Mouse (Mus musculus): ENCODE results near the gene Rnf167. TPM values are rescaled to one million over a fixed set of nuclear protein-coding genes. Genes with fewer than 3 reads are reported as not detected.

The Rnf167 gene
- total and polyA plus RNA-seq, 3 experiments: 23.5 to 31.7 (median 25.5) TPM

DNA sequence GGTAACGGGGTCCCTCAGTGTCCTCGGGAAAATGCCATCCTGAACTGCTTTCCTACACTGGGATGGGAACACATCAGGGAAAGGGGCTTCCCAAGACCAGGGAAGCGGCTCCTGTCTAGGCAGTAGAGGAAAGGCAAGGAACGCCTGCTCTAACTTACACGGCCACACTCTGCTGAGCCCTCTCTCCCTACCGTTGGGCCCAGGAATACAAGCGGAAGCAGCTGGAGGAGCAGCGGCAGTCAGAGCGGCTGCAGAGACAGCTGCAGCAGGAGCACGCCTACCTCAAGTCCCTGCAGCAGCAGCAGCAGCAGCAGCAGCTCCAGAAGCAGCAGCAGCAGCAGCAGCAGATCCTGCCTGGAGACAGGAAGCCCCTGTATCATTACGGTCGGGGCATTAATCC lies 40.3 kb upstream of the Rnf167 start:
- no peaks in the 10 kb centered on the region for H3K27me3 ChIP-seq (replicated peaks)
- H3K9ac ChIP-seq (ENCODE audit: insufficient read depth, low read depth): no peak overlapping the region
- no peaks in the 10 kb centered on the region for H3K79me2 ChIP-seq (replicated peaks; ENCODE audit: control insufficient read depth, extremely low read depth, insufficient read depth, poor library complexity, severe bottlenecking)
- no peak for DNase-seq (ENCODE audit: extremely low read depth)
- no peak overlapping the region for H3K27ac ChIP-seq (ENCODE audit: insufficient read depth, low read depth)
- in situ Hi-C loops (cut with MboI; ENCODE audit: low pct_ligation_motif_present, low pct_unique_long_range_greater_than_20kb, low sequenced_read_pairs): loop anchor here (5.0 to 25.0 kb wide), 2 partner anchors 89 to 369 kb away; partner anchors contain the start of genes 0610010K14Rik, Bcl6b, Gltpd2 and Gm21988
- no peak overlapping the region for H3K4me3 ChIP-seq (replicated peaks in 1 of 3; ENCODE audit: low read depth in 2 of 3, low read length in 2 of 3, poor library complexity in 1 of 3)
- no peaks in the 10 kb centered on the region for H3K9me3 ChIP-seq (replicated peaks; ENCODE audit: low read length)
- TF ChIP-seq USF1 (IDR thresholded peaks at IDR 0.05; ENCODE audit: low read depth, low read length) (no peak), CHD2 (IDR thresholded peaks at IDR 0.05; ENCODE audit: low read length) (no peak), RAD21 (IDR thresholded peaks at IDR 0.05; ENCODE audit: low read depth, low read length) (no peak), ZKSCAN1 (IDR thresholded peaks at IDR 0.05; ENCODE audit: borderline replicate concordance, low read depth, low read length) (no peak), ZNF384 (IDR thresholded peaks at IDR 0.05; ENCODE audit: low read depth, low read length) (no peak), UBTF (IDR thresholded peaks at IDR 0.05; ENCODE audit: low read depth, low read length) (no peak), ETS1 (conservative IDR thresholded peaks at IDR 0.05; ENCODE audit: low read depth, low read length) (no peak)
- no peak overlapping the region for H3K4me2 ChIP-seq (ENCODE audit: insufficient read depth, low read depth, poor library complexity, severe bottlenecking)
- peaks cover 89 to 100% of the 10 kb centered on the region in 2 experiments for H3K36me3 ChIP-seq (replicated peaks in 1 of 2; ENCODE audit: control insufficient read depth in 1 of 2, insufficient read depth in 1 of 2, low read length in 1 of 2)
- dilution Hi-C loops (cut with MboI; ENCODE audit: extremely low pct_ligation_motif_present, extremely low pct_unique_long_range_greater_than_20kb, low sequenced_read_pairs): no loop called here
- peaks cover 0 to 5% of the 10 kb centered on the region in 2 experiments; a peak in 2 of 4 replicates for H3K4me1 ChIP-seq (ENCODE audit: control insufficient read depth in 1 of 2, insufficient read depth in 2 of 2)

DNA sequence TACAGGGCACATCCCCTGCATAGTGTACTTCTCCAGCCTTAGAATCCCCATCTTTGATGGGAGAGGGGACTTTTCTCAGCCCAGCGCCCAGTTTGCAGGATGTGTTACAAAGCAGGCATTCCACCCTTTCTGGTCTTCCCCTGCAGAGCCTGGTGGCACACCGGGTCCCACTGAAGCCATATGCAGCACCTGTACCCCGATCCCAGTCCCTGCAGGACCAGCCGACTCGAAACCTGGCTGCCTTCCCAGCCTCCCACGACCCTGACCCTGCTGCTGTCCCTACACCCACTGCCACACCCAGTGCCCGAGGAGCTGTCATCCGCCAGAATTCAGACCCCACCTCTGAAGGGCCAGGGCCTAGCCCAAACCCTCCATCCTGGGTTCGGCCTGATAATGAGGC lies 39.4 kb upstream of the Rnf167 start:
- Histone ChIP-seq H3K4me3 (replicated peaks in 1 of 3; ENCODE audit: low read depth in 2 of 3, low read length in 2 of 3, poor library complexity in 1 of 3) (no peak overlapping the region), H3K9me3 (replicated peaks; ENCODE audit: low read length) (no peaks in the 10 kb centered on the region), H3K27me3 (replicated peaks) (no peaks in the 10 kb centered on the region), H3K36me3 (replicated peaks in 1 of 2; ENCODE audit: control insufficient read depth in 1 of 2, insufficient read depth in 1 of 2, low read length in 1 of 2) (peaks cover 88 to 98% of the 10 kb centered on the region in 2 experiments), H3K4me2 (ENCODE audit: insufficient read depth, low read depth, poor library complexity, severe bottlenecking) (no peak overlapping the region), H3K27ac (ENCODE audit: insufficient read depth, low read depth) (no peak overlapping the region), H3K9ac (ENCODE audit: insufficient read depth, low read depth) (no peak overlapping the region), H3K79me2 (replicated peaks; ENCODE audit: control insufficient read depth, extremely low read depth, insufficient read depth, poor library complexity, severe bottlenecking) (no peaks in the 10 kb centered on the region), H3K4me1 (ENCODE audit: control insufficient read depth in 1 of 2, insufficient read depth in 2 of 2) (peaks cover 0 to 2% of the 10 kb centered on the region in 2 experiments; a peak in 2 of 4 replicates)
- dilution Hi-C loops (cut with MboI; ENCODE audit: extremely low pct_ligation_motif_present, extremely low pct_unique_long_range_greater_than_20kb, low sequenced_read_pairs) (no loop called here), in situ Hi-C loops (cut with MboI; ENCODE audit: low pct_ligation_motif_present, low pct_unique_long_range_greater_than_20kb, low sequenced_read_pairs) (loop anchor here (5.0 to 25.0 kb wide), 2 partner anchors 90 to 370 kb away; partner anchors contain the start of genes 0610010K14Rik, Bcl6b, Gltpd2 and Gm21988)
- no peak for DNase-seq (ENCODE audit: extremely low read depth)
- TF ChIP-seq RAD21 (IDR thresholded peaks at IDR 0.05; ENCODE audit: low read depth, low read length) (no peak), UBTF (IDR thresholded peaks at IDR 0.05; ENCODE audit: low read depth, low read length) (no peak), EP300 (IDR thresholded peaks at IDR 0.05; ENCODE audit: low read length) (no peak), ZC3H11A (IDR thresholded peaks at IDR 0.05; ENCODE audit: low read depth, low read length) (no peak), USF1 (IDR thresholded peaks at IDR 0.05; ENCODE audit: low read depth, low read length) (no peak), POLR2A (IDR thresholded peaks at IDR 0.05; ENCODE audit: low read depth, low read length) (no peak), JUN (IDR thresholded peaks at IDR 0.05; ENCODE audit: insufficient read depth, low read depth, low read length) (no peak)

DNA sequence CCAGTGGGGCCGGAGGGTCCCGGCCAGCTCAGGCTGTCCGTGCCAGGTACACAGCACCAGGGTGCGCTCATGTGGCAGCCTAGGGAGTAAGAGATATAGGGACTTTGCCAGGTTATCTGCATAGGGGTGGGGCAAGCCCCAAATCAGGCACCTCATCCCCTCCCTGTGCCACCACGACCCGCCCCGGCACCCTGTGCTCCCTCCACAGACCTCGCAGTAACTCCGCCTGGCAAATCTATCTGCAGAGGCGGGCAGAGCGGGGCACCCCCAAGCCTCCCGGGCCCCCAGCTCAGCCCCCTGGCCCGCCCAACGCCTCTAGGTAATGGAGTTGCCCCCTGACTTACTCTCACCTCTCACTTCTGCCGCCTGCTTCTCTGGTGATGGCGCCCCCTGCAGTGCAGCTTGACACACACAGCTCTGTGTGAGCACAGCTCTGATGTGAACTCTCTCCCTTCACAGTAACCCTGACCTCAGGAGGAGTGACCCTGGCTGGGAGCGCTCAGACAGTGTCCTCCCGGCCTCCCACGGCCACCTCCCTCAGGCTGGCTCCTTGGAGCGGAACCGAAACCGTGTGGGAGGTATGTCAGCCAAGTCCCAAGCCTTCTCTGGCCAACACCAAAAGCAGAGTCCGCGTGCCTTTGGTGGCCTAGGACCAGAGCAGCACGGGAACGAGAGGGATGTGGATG lies 38.5 kb upstream of the Rnf167 start:
- no peak overlapping the region for H3K9ac ChIP-seq (ENCODE audit: insufficient read depth, low read depth)
- no peaks in the 10 kb centered on the region for H3K9me3 ChIP-seq (replicated peaks; ENCODE audit: low read length)
- H3K4me1 ChIP-seq (ENCODE audit: control insufficient read depth in 1 of 2, insufficient read depth in 2 of 2): peaks cover 0 to 9% of the 10 kb centered on the region in 2 experiments; a peak in 2 of 4 replicates
- no peaks in the 10 kb centered on the region for H3K27me3 ChIP-seq (replicated peaks)
- no peak for DNase-seq (ENCODE audit: extremely low read depth)
- H3K27ac ChIP-seq (ENCODE audit: insufficient read depth, low read depth): no peak overlapping the region
- peaks cover 88 to 98% of the 10 kb centered on the region in 2 experiments for H3K36me3 ChIP-seq (replicated peaks in 1 of 2; ENCODE audit: control insufficient read depth in 1 of 2, insufficient read depth in 1 of 2, low read length in 1 of 2)
- no peak overlapping the region for H3K4me2 ChIP-seq (ENCODE audit: insufficient read depth, low read depth, poor library complexity, severe bottlenecking)
- dilution Hi-C loops (cut with MboI; ENCODE audit: extremely low pct_ligation_motif_present, extremely low pct_unique_long_range_greater_than_20kb, low sequenced_read_pairs): no loop called here
- in situ Hi-C loops (cut with MboI; ENCODE audit: low pct_ligation_motif_present, low pct_unique_long_range_greater_than_20kb, low sequenced_read_pairs): loop anchor here (5.0 to 25.0 kb wide), 2 partner anchors 91 to 371 kb away; partner anchors contain the start of genes 0610010K14Rik, Bcl6b, Gltpd2 and Gm21988
- H3K79me2 ChIP-seq (replicated peaks; ENCODE audit: control insufficient read depth, extremely low read depth, insufficient read depth, poor library complexity, severe bottlenecking): no peaks in the 10 kb centered on the region
- TF ChIP-seq IRF4 (IDR thresholded peaks at IDR 0.05; ENCODE audit: low read depth, low read length): no peak
- TF ChIP-seq ZKSCAN1 (IDR thresholded peaks at IDR 0.05; ENCODE audit: borderline replicate concordance, low read depth, low read length): no peak
- TF ChIP-seq SMC3 (IDR thresholded peaks at IDR 0.05; ENCODE audit: low read depth, low read length): peak; percentile 54
- TF ChIP-seq CTCF (conservative IDR thresholded peaks at IDR 0.05 in 1 of 2, IDR thresholded peaks at IDR 0.05 in 1 of 2; ENCODE audit: low read depth in 2 of 2, low read length in 2 of 2): peak in 1 of 2 experiments; percentile 64; a peak in 2 of 4 replicates
- peak; percentile 20 for TF ChIP-seq RAD21 (IDR thresholded peaks at IDR 0.05; ENCODE audit: low read depth, low read length)
- TF ChIP-seq EP300 (IDR thresholded peaks at IDR 0.05; ENCODE audit: low read length): no peak
- H3K4me3 ChIP-seq (replicated peaks in 1 of 3; ENCODE audit: low read depth in 2 of 3, low read length in 2 of 3, poor library complexity in 1 of 3): no peak overlapping the region

All from CH12.LX (cell line).